ENCODE assay signal across 13 mouse cellular contexts in genomic region chr1:39443764-39444163, GRCm38 (mm10). TPM values are rescaled to one million over a fixed set of nuclear protein-coding genes. Genes with fewer than 3 reads are reported as not detected.
DNase-seq lines count a peak whose midpoint lies in the region; ATAC-seq and TF ChIP-seq lines count a peak whose summit lies in the region.
"Had no signal": no experiment of that assay in that cellular context is flagged by ENCODE, and none has a peak within 500 bp of the region (broad histone marks: within the 10 kb centered on the region; RNA-seq: fewer than 3 reads in every experiment).

No protein-coding gene starts in this region.

- H3K27ac ChIP-seq in heart, embryonic 12.5 days (ENCODE audit: poor library complexity, severe bottlenecking) = peak overlapping the region; percentile 56
- no peak overlapping the region for H3K27ac ChIP-seq in heart, adult 2 months
- no peak overlapping the region for H3K27ac ChIP-seq in kidney, embryonic 15.5 days
- H3K27ac ChIP-seq: embryonic facial prominence, embryonic 12.5 days; macrophage; neural tube, embryonic 12.5 days had no signal

- H3K4me3 ChIP-seq in heart, embryonic 12.5 days = no peak overlapping the region
- H3K4me3 ChIP-seq in heart, adult 2 months = no peak overlapping the region
- no peak overlapping the region for H3K4me3 ChIP-seq in kidney, embryonic 15.5 days (replicated peaks)
- H3K4me3 ChIP-seq: embryonic facial prominence, embryonic 12.5 days; neural tube, embryonic 12.5 days had no signal

- no peaks in the 10 kb centered on the region for H3K36me3 ChIP-seq in heart, embryonic 12.5 days
- no peaks in the 10 kb centered on the region for H3K36me3 ChIP-seq in heart, adult 2 months (ENCODE audit: control insufficient read depth, insufficient read depth, low read length)
- H3K36me3 ChIP-seq in kidney, embryonic 15.5 days = no peaks in the 10 kb centered on the region
- H3K36me3 ChIP-seq: embryonic facial prominence, embryonic 12.5 days; neural tube, embryonic 12.5 days had no signal

- in situ Hi-C loops in Patski (cut with MboI; ENCODE audit: low pct_unique_long_range_greater_than_20kb) = no loop called here

- no peak overlapping the region for H3K4me2 ChIP-seq in heart, embryonic 12.5 days
- no peak overlapping the region for H3K4me2 ChIP-seq in kidney, embryonic 15.5 days
- H3K4me2 ChIP-seq: embryonic facial prominence, embryonic 12.5 days; liver, embryonic 11.5 days; neural tube, embryonic 12.5 days had no signal

- TF ChIP-seq EP300 in heart, adult 2 months (IDR thresholded peaks at IDR 0.05; ENCODE audit: insufficient read depth, low read depth, low read length) = no peak

- no peaks in the 10 kb centered on the region for H3K27me3 ChIP-seq in heart, embryonic 12.5 days (replicated peaks)
- no peaks in the 10 kb centered on the region for H3K27me3 ChIP-seq in heart, adult 2 months (ENCODE audit: control insufficient read depth, insufficient read depth, low read length)
- no peaks in the 10 kb centered on the region for H3K27me3 ChIP-seq in Patski
- no peaks in the 10 kb centered on the region for H3K27me3 ChIP-seq in kidney, embryonic 15.5 days
- H3K27me3 ChIP-seq: embryonic facial prominence, embryonic 12.5 days; neural tube, embryonic 12.5 days had no signal

- TF ChIP-seq CTCF in heart, adult 2 months (IDR thresholded peaks at IDR 0.05) = no peak
- no peak for TF ChIP-seq CTCF in Patski (IDR thresholded peaks at IDR 0.05)
- TF ChIP-seq CTCF in brain, embryonic 14.5 days (IDR thresholded peaks at IDR 0.05; ENCODE audit: borderline replicate concordance, extremely low read depth, insufficient read depth, insufficient read length) = no peak

- intact Hi-C loops in heart, adult 2 months (cut with DNase I) = no loop called here

- WGBS in heart, embryonic 12.5 days = 42% methylated on average over 8 of the region's 8 CpGs
- 36% methylated on average over 8 of the region's 8 CpGs for WGBS in heart, adult 2 months
- WGBS in kidney, embryonic 15.5 days = 67% methylated on average over 8 of the region's 8 CpGs

- H3K9me3 ChIP-seq in heart, embryonic 12.5 days (replicated peaks) = no peaks in the 10 kb centered on the region
- H3K9me3 ChIP-seq in kidney, embryonic 15.5 days (replicated peaks) = no peaks in the 10 kb centered on the region
- H3K9me3 ChIP-seq: embryonic facial prominence, embryonic 12.5 days; neural tube, embryonic 12.5 days had no signal

- peaks cover 88% of the 10 kb centered on the region for H3K4me1 ChIP-seq in heart, embryonic 12.5 days (replicated peaks)
- peaks cover 8% of the 10 kb centered on the region for H3K4me1 ChIP-seq in heart, adult 2 months (ENCODE audit: control insufficient read depth, insufficient read depth, low read length)
- H3K4me1 ChIP-seq in kidney, embryonic 15.5 days = peaks cover 10% of the 10 kb centered on the region; the same call in 1 of the 2 replicates
- H3K4me1 ChIP-seq: neural tube, embryonic 12.5 days had no signal

- H3K79me2 ChIP-seq in heart, adult 2 months (replicated peaks; ENCODE audit: control insufficient read depth, insufficient read depth, low read length) = no peaks in the 10 kb centered on the region; the same call in 1 of the 2 replicates

- POLR2A ChIA-PET in Patski (lab: Charles Lee) = no interaction called here

- TF ChIP-seq POLR2A in heart, adult 2 months (IDR thresholded peaks at IDR 0.05; ENCODE audit: insufficient read depth, low read depth, low read length) = no peak
- TF ChIP-seq POLR2A in brain, embryonic 14.5 days (IDR thresholded peaks at IDR 0.05; ENCODE audit: borderline replicate concordance, extremely low read depth, insufficient read depth, insufficient read length, poor library complexity, severe bottlenecking) = no peak

- CTCF ChIA-PET in Patski (lab: Charles Lee) = no interaction called here

- no peak for ATAC-seq in heart, embryonic 12.5 days (ENCODE audit: insufficient number of reproducible peaks, low FRiP score)
- peak; percentile 21 for ATAC-seq in Patski
- ATAC-seq in megakaryocyte, adult 5-6 weeks (ENCODE audit: poor library complexity, severe bottlenecking) = peak; percentile 45
- ATAC-seq in kidney, embryonic 15.5 days (replicated peaks; ENCODE audit: low FRiP score) = no peak
- ATAC-seq: activated CD4-positive, CD25-positive, alpha-beta regulatory T cell, adult 4 months had no signal

- H3K9ac ChIP-seq in heart, embryonic 12.5 days = no peak overlapping the region
- H3K9ac ChIP-seq in heart, adult 2 months (ENCODE audit: low read depth, low read length) = no peak overlapping the region
- no peak overlapping the region for H3K9ac ChIP-seq in kidney, embryonic 15.5 days
- H3K9ac ChIP-seq: embryonic facial prominence, embryonic 12.5 days; neural tube, embryonic 12.5 days had no signal

- no peak for DNase-seq in heart, adult 2 months
- no peak for DNase-seq in Patski (ENCODE audit: low read depth, low spot score)
- DNase-seq in brain, embryonic 14.5 days (ENCODE audit: low read depth) = peak; percentile 79
- no peak for DNase-seq in thymus, postnatal 4 days
- DNase-seq: right cerebral cortex, postnatal 25 days had no signal

RNA-seq across cellular contexts. Expression of gene Tbc1d8, which starts 34.8 kb away (rescaled TPM):
- polyA plus RNA-seq in heart, embryonic 12.5 days (2016; fragmentation: Nextera tagmentation; extraction: Ambion mirVana) = 14.1 and 15.5 TPM in 2 replicates
- 1 to 10 TPM; 5.2 to 6.1 TPM for total RNA-seq in heart, adult 2 months (2021)
- polyA plus RNA-seq in heart, adult 2 months (2012; rRNA removed) = 6.3 and 8.3 TPM in 2 replicates
- 3.0 TPM for polyA plus RNA-seq in Patski (2021)
- 12.6 and 12.8 TPM in 2 replicates for polyA plus RNA-seq in brain, embryonic 14.5 days (2012; rRNA removed)
- total RNA-seq in megakaryocyte, adult 5-6 weeks (2015) = 60.6 and 61.8 TPM in 2 replicates
- 35.5 and 46.5 TPM in 2 replicates for total RNA-seq in megakaryocyte, adult 5-6 weeks (2017)
- polyA plus RNA-seq in kidney, embryonic 15.5 days (2015; fragmentation: Nextera tagmentation; extraction: Ambion mirVana) = 9.9 and 10.4 TPM in 2 replicates

Comparison
In these comparisons a context has a peak if more than half of its experiments do, and no peak if none do; other contexts are left out.
1. ATAC-seq: peak in Patski (single experiment) and megakaryocyte, adult 5-6 weeks (single experiment); none in heart, embryonic 12.5 days (single experiment) and kidney, embryonic 15.5 days (single experiment).